Mouse (Mus musculus) stomach, postnatal 0 days (tissue): ENCODE measurements around the gene Polm.

Source experiments
- CTCF ChIP-seq: IDR thresholded peaks from 2 replicates; pipeline ENCODE4 v1.5.1; 2016; ENCODE audit warnings: antibody characterized with exemption, low read depth, mild to moderate bottlenecking, moderate library complexity
- EP300 ChIP-seq: optimal IDR thresholded peaks from 2 replicates; pipeline ENCODE3; 2016; ENCODE audit warnings: antibody characterized with exemption

- TF ChIP-seq EP300 (no peak), CTCF (no peak)
Measured at GRCm38 (mm10) chr11:5805711-5806110, 32.1 kb downstream of the Polm start.
